In the genomic region with DNA sequence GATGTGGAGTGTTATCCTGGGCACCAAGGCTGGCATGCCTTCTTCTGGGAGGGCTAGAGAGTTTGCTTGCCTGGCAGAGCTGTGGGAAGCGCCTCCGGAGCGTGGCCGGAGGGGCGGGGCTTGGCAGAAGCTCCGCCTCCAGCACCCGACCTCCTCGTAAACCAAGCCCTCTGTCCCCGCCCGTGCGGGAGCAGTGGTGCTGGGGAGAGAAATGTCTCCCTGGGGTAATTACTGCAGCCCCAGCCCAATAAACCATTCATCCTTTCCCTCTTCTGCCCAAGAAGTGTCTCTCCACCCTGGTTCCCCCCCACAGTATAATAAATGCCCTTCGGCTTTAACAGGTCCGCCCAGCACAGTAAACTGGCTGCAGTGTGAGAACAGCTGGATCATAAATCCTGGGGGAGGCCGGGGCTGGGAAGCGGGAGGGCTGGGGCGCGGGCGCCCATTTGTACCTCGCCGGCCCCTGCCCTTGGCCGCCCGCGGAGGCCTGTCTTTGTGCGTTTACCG, we compare ENCODE assay signal across 8 mouse cellular contexts. TPM values are rescaled to one million over a fixed set of nuclear protein-coding genes. Genes with fewer than 3 reads are reported as not detected.
A peak's percentile ranks its signal among the peaks of the same experiment; 100 is the strongest.
DNase-seq lines count a peak whose midpoint lies in the region; ATAC-seq lines count a peak whose summit lies in the region.

No protein-coding gene starts in this region.

- H3K4me3 ChIP-seq in embryonic facial prominence, embryonic 15.5 days (replicated peaks), result peak overlapping the region; percentile 24
- H3K4me3 ChIP-seq in hindbrain, embryonic 14.5 days (replicated peaks; ENCODE audit: low read length), result peak overlapping the region; percentile 77

- peak overlapping the region; percentile 53 for H3K4me2 ChIP-seq in embryonic facial prominence, embryonic 15.5 days (replicated peaks)
- H3K4me2 ChIP-seq in hindbrain, embryonic 14.5 days (replicated peaks), result peak overlapping the region; percentile 94

- H3K9me3 ChIP-seq in embryonic facial prominence, embryonic 15.5 days (replicated peaks), result no peaks in the 10 kb centered on the region
- no peaks in the 10 kb centered on the region for H3K9me3 ChIP-seq in hindbrain, embryonic 14.5 days (ENCODE audit: control insufficient read depth, low read length)

- H3K4me1 ChIP-seq in embryonic facial prominence, embryonic 15.5 days, result peaks cover 25% of the 10 kb centered on the region
- H3K4me1 ChIP-seq in hindbrain, embryonic 14.5 days (replicated peaks; ENCODE audit: control insufficient read depth, insufficient read depth, low read length), result peaks cover 53% of the 10 kb centered on the region

- peaks cover 91% of the 10 kb centered on the region for H3K27me3 ChIP-seq in embryonic facial prominence, embryonic 15.5 days
- no peaks in the 10 kb centered on the region for H3K27me3 ChIP-seq in hindbrain, embryonic 14.5 days (ENCODE audit: control insufficient read depth, insufficient read depth, low read length)

- 2% methylated on average over 25 of the region's 25 CpGs for WGBS in embryonic facial prominence, embryonic 15.5 days
- WGBS in hindbrain, embryonic 14.5 days, result 0% methylated on average over 25 of the region's 25 CpGs

- no peak overlapping the region for H3K27ac ChIP-seq in embryonic facial prominence, embryonic 15.5 days (replicated peaks)
- H3K27ac ChIP-seq in hindbrain, embryonic 14.5 days, result peak overlapping the region; percentile 93

- DNase-seq in CD4-positive helper T cell, adult 2 months (ENCODE audit: low read depth, low spot score), result peak; percentile 31
- peak; percentile 72 for DNase-seq in adrenal gland, postnatal 14 days
- peak; percentile 79 for DNase-seq in hindbrain, embryonic 14.5 days (ENCODE audit: low spot score)
- peak; percentile 79 to 80 for DNase-seq in layer of hippocampus, postnatal 36 days
- DNase-seq in lung, postnatal 36 days, result peak; percentile 46
- peak; percentile 69 for DNase-seq in right cerebral cortex, postnatal 4 days
- no peak for DNase-seq in c-Kit-positive CD71-positive TER-119-positive erythroid progenitor cells, embryonic 14.5 days (ENCODE audit: low spot score)

- H3K36me3 ChIP-seq in embryonic facial prominence, embryonic 15.5 days, result no peaks in the 10 kb centered on the region
- H3K36me3 ChIP-seq in hindbrain, embryonic 14.5 days (replicated peaks; ENCODE audit: control insufficient read depth, insufficient read depth), result peaks cover 26% of the 10 kb centered on the region

- peak; percentile 18; the same call in 1 of the 2 replicates for ATAC-seq in embryonic facial prominence, embryonic 15.5 days (ENCODE audit: insufficient number of reproducible peaks, low FRiP score, low TSS enrichment, low read depth)
- ATAC-seq in hindbrain, embryonic 14.5 days (ENCODE audit: low FRiP score), result peak; percentile 40

- no peak overlapping the region for H3K9ac ChIP-seq in embryonic facial prominence, embryonic 15.5 days
- H3K9ac ChIP-seq in hindbrain, embryonic 14.5 days, result peak overlapping the region; percentile 94

RNA-seq across cellular contexts. Expression of a gene that starts 40.7 kb away (rescaled TPM):
- 0.64 TPM in 1 of 2 replicates, not detected in the other for total RNA-seq in adrenal gland, postnatal 14 days (2021)
- polyA plus RNA-seq in embryonic facial prominence, embryonic 15.5 days (2015; fragmentation: Nextera tagmentation; extraction: Ambion mirVana), result not detected in 2 replicates
- polyA plus RNA-seq in hindbrain, embryonic 14.5 days (2014; fragmentation: Nextera tagmentation; extraction: Ambion mirVana), result not detected in 2 replicates
- under 1 TPM; 0.40 to 0.71 TPM for total RNA-seq in layer of hippocampus, postnatal 36 days (2021)
